Mouse (Mus musculus) small intestine, adult 2 months (tissue): Measurements from ENCODE around the gene Zbtb8os. TPM values are rescaled to one million over a fixed set of nuclear protein-coding genes. Genes with fewer than 3 reads are reported as not detected.

ENCODE experiments used
- H3K27ac ChIP-seq: fragments of 200-500 bp; 2 replicates; pipeline ENCODE4 v1.5.1; 2012; ENCODE audit warnings: low read depth, low read length, control low read depth, inconsistent platforms; ENCODE audit not compliant: insufficient read depth
- H3K27me3 ChIP-seq: fragments of 200-500 bp; 2 replicates; pipeline ENCODE4 v1.6.1; 2012; ENCODE audit warnings: mild to moderate bottlenecking, moderate library complexity, low read length, inconsistent platforms; ENCODE audit not compliant: control insufficient read depth, insufficient read depth
- H3K36me3 ChIP-seq: fragments of 200-500 bp; 2 replicates; pipeline ENCODE4 v1.6.1; 2012; ENCODE audit warnings: mild to moderate bottlenecking, low read length, control low read depth, inconsistent platforms; ENCODE audit not compliant: control insufficient read depth, insufficient read depth
- H3K4me1 ChIP-seq: fragments of 200-500 bp; 2 replicates; pipeline ENCODE4 v1.6.1; 2012; ENCODE audit warnings: low read length, inconsistent platforms, mixed read lengths; ENCODE audit not compliant: control insufficient read depth, insufficient read depth, insufficient read length
- H3K4me3 ChIP-seq: fragments of 200-500 bp; 2 replicates; pipeline ENCODE4 v1.5.1; 2012; ENCODE audit warnings: low read depth, mild to moderate bottlenecking, control low read depth, inconsistent platforms, low read length, moderate library complexity
- CTCF ChIP-seq: fragments of 200-500 bp; IDR thresholded peaks from 2 replicates; pipeline ENCODE4 v1.5.1; 2012; ENCODE audit warnings: low read depth, mild to moderate bottlenecking, control low read depth, inconsistent platforms, low read length, moderate library complexity, mixed read lengths; ENCODE audit not compliant: insufficient replicate concordance, insufficient read length; ENCODE audit errors: extremely low read depth
- POLR2A ChIP-seq: fragments of 200-500 bp; IDR thresholded peaks from 2 replicates; pipeline ENCODE4 v1.6.1; 2012; ENCODE audit warnings: low read depth, mild to moderate bottlenecking, control low read depth, inconsistent platforms, low read length, moderate library complexity
- WGBS: fragments of 180-500 bp; shearing (Covaris S2); methylation state at CpG from one replicate; pipeline ENCODE4 v1.1.7; 2018; 5-methylcytosine and 5-hydroxymethylcytosine counted together
- polyA plus RNA-seq: library from polyadenylated mRNA; depleted of rRNA; stranded (reverse); fragments of >200 nt; gene quantifications from 2 replicates; pipeline ENCODE4 v1.2.3, GENCODE M21; 2012; rRNA removed

Zbtb8os gene
- 5.4 and 9.6 TPM in 2 replicates for polyA plus RNA-seq

GRCm38 (mm10) chr4:129335216-129336074 lies at the start of gene Zbtb8os, which contains the start of gene Rbbp4:
Gene Zbtb8os (plus strand): TSS chr4:129335695.
Gene Rbbp4 (minus strand): TSS chr4:129335370.
- under 1% methylated on average over 73 of the region's 73 CpGs for WGBS
- peak within 1 kb of the TSS; percentile 73 for H3K4me3 ChIP-seq
- H3K4me1 ChIP-seq: no peaks in the 10 kb centered on the region; the same call in 1 of the 2 replicates
- no peaks in the 10 kb centered on the region for H3K27me3 ChIP-seq
- peaks cover 2% of the 10 kb centered on the region; the same call in 1 of the 2 replicates for H3K36me3 ChIP-seq
- H3K27ac ChIP-seq: peak within 1 kb of the TSS; percentile 99
- TF ChIP-seq POLR2A (peak; percentile 60), CTCF (no peak)

GRCm38 (mm10) chr4:129286001-129286682 lies 49.4 kb upstream of the Zbtb8os start:
- Histone ChIP-seq H3K27ac (no peak overlapping the region), H3K36me3 (no peaks in the 10 kb centered on the region), H3K4me1 (peaks cover 6% of the 10 kb centered on the region), H3K4me3 (no peak overlapping the region), H3K27me3 (peaks cover 11% of the 10 kb centered on the region)
- WGBS: 39% methylated on average over 5 of the region's 5 CpGs
- TF ChIP-seq CTCF: no peak
- no peak for TF ChIP-seq POLR2A

GRCm38 (mm10) chr4:129286683-129287471 lies 48.6 kb upstream of the Zbtb8os start:
- Histone ChIP-seq H3K4me3 (peak overlapping the region; percentile 63), H3K27ac (no peak overlapping the region), H3K27me3 (peaks cover 11% of the 10 kb centered on the region), H3K4me1 (peaks cover 6% of the 10 kb centered on the region), H3K36me3 (no peaks in the 10 kb centered on the region)
- TF ChIP-seq CTCF (no peak), POLR2A (no peak)
- WGBS: 3% methylated on average over 27 of the region's 28 CpGs

DNA sequence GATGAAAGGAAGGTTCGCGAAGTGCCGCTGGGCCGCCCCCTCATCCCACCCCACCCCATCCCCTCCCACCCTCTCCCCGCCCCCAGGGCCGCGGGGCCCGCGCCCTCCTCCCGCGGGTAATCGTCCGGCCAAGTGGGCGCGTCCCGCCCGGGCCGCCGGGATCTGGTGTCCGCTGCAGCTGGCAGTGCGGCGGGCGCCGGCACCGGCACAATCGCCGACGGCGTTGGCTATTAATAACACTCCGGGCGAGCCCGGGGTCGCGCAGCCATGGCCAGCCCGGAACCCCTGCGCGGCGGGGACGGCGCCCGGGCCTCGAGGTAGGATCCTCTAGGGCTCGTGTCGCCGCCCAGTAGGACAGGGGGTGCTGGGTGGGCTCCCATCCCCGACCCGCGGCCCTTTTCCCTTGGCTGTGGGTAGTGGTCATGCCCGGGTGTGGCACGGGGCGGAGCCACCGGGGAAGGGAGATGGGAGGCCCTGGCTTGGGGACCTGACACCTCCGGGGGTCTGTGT lies 48.0 kb upstream of the Zbtb8os start, which contains the start of gene Sync:
Gene Sync (plus strand): TSS at position 146 of the 510 bp plus-strand sequence.
- Histone ChIP-seq H3K27ac (no peak within 1 kb of the TSS), H3K4me3 (peak within 1 kb of the TSS; percentile 63), H3K4me1 (peaks cover 6% of the 10 kb centered on the region), H3K27me3 (peaks cover 11% of the 10 kb centered on the region), H3K36me3 (no peaks in the 10 kb centered on the region)
- 2% methylated on average over 46 of the region's 53 CpGs for WGBS
- no peak for TF ChIP-seq CTCF
- no peak for TF ChIP-seq POLR2A

GRCm38 (mm10) chr4:129288067-129288466 lies 47.4 kb upstream of the Zbtb8os start:
- Histone ChIP-seq H3K27me3 (peaks cover 11% of the 10 kb centered on the region), H3K27ac (no peak overlapping the region), H3K4me3 (no peak overlapping the region), H3K36me3 (no peaks in the 10 kb centered on the region), H3K4me1 (peaks cover 6% of the 10 kb centered on the region)
- TF ChIP-seq POLR2A: no peak
- TF ChIP-seq CTCF: no peak
- WGBS: 50% methylated on average over 3 of the region's 3 CpGs

DNA sequence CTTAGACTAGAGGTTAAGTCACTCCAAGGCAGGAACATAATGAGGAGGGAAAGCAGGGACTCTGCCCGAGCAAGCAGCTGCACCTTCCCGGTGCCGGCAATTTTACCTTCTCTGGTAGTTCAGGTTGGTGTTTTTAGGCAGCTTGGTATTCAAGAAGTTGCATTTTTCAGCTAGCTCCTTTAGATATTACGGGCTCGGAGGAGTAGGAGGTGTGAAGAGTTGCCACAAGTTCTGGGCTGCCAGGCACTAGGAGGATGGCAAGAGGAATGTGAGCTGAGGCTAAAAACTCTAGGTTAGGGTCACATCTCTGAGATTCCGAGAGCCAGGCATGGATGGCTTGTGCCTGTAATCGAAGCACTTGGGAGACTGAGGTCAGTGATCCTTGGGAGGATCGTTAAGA lies 45.8 kb upstream of the Zbtb8os start:
- TF ChIP-seq CTCF (no peak), POLR2A (no peak)

More for the DNA sequence above, 45.8 kb upstream of the Zbtb8os start:
- H3K27ac ChIP-seq: no peak overlapping the region
- peaks cover 11% of the 10 kb centered on the region for H3K27me3 ChIP-seq
- H3K36me3 ChIP-seq: no peaks in the 10 kb centered on the region
- 91% methylated on average over 8 of the region's 8 CpGs for WGBS
- H3K4me3 ChIP-seq: no peak overlapping the region
- H3K4me1 ChIP-seq: peaks cover 6% of the 10 kb centered on the region
